Mouse (Mus musculus): Measurements from ENCODE around the gene Gab2. TPM values are rescaled to one million over a fixed set of nuclear protein-coding genes. Genes with fewer than 3 reads are reported as not detected.
A peak's percentile ranks its signal among the peaks of the same experiment; 100 is the strongest.

The Gab2 gene
- polyA plus RNA-seq, 1 experiment from 2014 or later = 6.6 TPM

DNA sequence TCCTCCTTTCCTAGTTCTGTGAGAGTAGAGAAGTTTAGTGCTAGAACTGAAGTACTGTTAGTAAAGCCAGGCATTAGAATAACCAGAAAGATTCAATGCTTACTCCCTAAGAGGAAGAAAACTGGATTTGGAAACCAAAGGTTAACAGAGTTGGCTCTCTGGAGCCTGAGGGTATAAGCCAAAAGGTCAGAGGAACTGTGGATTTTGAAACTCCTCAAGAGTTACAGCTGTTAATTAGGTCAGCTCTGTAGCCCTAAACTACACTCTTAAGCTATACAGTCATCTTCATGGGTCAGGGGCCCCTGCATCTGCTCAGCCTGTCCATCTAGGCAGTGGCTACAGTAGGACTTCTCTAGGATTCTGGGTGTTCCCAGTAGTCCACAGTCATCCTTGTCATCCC is 4.4 kb upstream of the Gab2 start:
- H3K27me3 ChIP-seq (replicated peaks; ENCODE audit: control insufficient read depth, insufficient read depth, low read length) = no peaks in the 10 kb centered on the region
- H3K27ac ChIP-seq (ENCODE audit: low read depth, low read length) = no peak overlapping the region
- no peak overlapping the region for H3K9ac ChIP-seq (ENCODE audit: low read depth, low read length)
- ATAC-seq (replicated peaks; ENCODE audit: low FRiP score) (no peak), DNase-seq (ENCODE audit: low spot score) (no peak)
- no peak overlapping the region for H3K4me3 ChIP-seq (ENCODE audit: low read depth, low read length)
- no peaks in the 10 kb centered on the region for H3K36me3 ChIP-seq (ENCODE audit: control insufficient read depth, insufficient read depth, low read length)
- no peak overlapping the region for H3K4me2 ChIP-seq
- peaks cover 4% of the 10 kb centered on the region for H3K4me1 ChIP-seq (replicated peaks; ENCODE audit: control insufficient read depth, insufficient read depth, low read length)
- H3K9me3 ChIP-seq (ENCODE audit: control insufficient read depth, low read length) = no peaks in the 10 kb centered on the region

- Histone ChIP-seq H3K9ac (ENCODE audit: low read depth, low read length) (no peak overlapping the region), H3K4me1 (replicated peaks; ENCODE audit: control insufficient read depth, insufficient read depth, low read length) (peaks cover 13% of the 10 kb centered on the region), H3K4me2 (no peak overlapping the region), H3K36me3 (ENCODE audit: control insufficient read depth, insufficient read depth, low read length) (no peaks in the 10 kb centered on the region), H3K4me3 (ENCODE audit: low read depth, low read length) (no peak overlapping the region), H3K27ac (ENCODE audit: low read depth, low read length) (no peak overlapping the region), H3K9me3 (ENCODE audit: control insufficient read depth, low read length) (no peaks in the 10 kb centered on the region), H3K27me3 (replicated peaks; ENCODE audit: control insufficient read depth, insufficient read depth, low read length) (no peaks in the 10 kb centered on the region)
- WGBS = 50% methylated on average over 4 of the region's 4 CpGs
- ATAC-seq (replicated peaks; ENCODE audit: low FRiP score) (no peak), DNase-seq (ENCODE audit: low spot score) (no peak)
Observed at GRCm38 (mm10) chr7:97078685-97079084, 2.7 kb upstream of the Gab2 start.

- Histone ChIP-seq H3K4me2 (peak overlapping the region; percentile 17; the same call in 1 of the 2 replicates), H3K9ac (ENCODE audit: low read depth, low read length) (no peak overlapping the region), H3K4me1 (replicated peaks; ENCODE audit: control insufficient read depth, insufficient read depth, low read length) (peaks cover 18% of the 10 kb centered on the region), H3K4me3 (ENCODE audit: low read depth, low read length) (no peak overlapping the region), H3K9me3 (ENCODE audit: control insufficient read depth, low read length) (no peaks in the 10 kb centered on the region), H3K27me3 (replicated peaks; ENCODE audit: control insufficient read depth, insufficient read depth, low read length) (no peaks in the 10 kb centered on the region), H3K27ac (ENCODE audit: low read depth, low read length) (no peak overlapping the region), H3K36me3 (ENCODE audit: control insufficient read depth, insufficient read depth, low read length) (no peaks in the 10 kb centered on the region)
- no peak for ATAC-seq (replicated peaks; ENCODE audit: low FRiP score)
- 14% methylated on average over 6 of the region's 6 CpGs for WGBS
- no peak for DNase-seq (ENCODE audit: low spot score)
Observed at GRCm38 (mm10) chr7:97079145-97079544, 2.2 kb upstream of the Gab2 start.

DNA sequence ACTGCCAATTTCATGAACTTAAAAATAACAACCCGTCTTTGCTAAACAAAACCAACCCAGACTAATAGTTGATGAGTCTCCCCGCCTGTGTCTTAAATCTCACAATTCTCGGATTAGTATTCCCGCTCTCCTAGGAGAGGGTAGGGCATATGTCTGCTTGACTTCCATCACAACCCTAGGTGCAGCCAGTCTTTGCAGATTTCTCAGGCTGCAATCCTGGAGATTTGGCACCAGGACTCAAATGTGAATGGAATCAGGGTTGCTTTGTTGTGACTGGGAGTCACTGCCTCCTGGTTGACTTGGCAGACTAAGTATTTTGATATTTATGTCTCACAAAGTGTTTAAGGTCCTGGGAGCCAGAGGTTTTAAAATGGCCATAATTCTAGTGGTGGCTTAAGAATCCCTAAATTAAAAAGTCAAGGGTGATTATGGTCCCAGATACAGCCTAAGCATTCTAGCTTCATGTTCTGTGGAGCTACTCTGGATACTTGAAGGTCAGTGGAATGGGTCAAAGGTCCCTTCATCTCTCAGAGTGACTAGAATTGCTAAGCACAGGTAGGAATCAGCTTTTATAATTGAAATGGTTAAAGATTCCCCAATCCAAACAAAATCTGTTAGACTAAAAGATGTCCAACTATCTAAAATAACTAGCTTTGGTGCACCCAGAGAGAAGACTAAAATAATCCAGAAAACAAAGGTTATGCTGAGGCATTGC is 1.6 kb upstream of the Gab2 start:
- Histone ChIP-seq H3K9me3 (ENCODE audit: control insufficient read depth, low read length) (no peaks in the 10 kb centered on the region), H3K4me3 (ENCODE audit: low read depth, low read length) (no peak overlapping the region), H3K27me3 (replicated peaks; ENCODE audit: control insufficient read depth, insufficient read depth, low read length) (no peaks in the 10 kb centered on the region), H3K4me2 (no peak overlapping the region), H3K27ac (ENCODE audit: low read depth, low read length) (no peak overlapping the region), H3K4me1 (replicated peaks; ENCODE audit: control insufficient read depth, insufficient read depth, low read length) (peaks cover 20% of the 10 kb centered on the region), H3K9ac (ENCODE audit: low read depth, low read length) (no peak overlapping the region), H3K36me3 (ENCODE audit: control insufficient read depth, insufficient read depth, low read length) (no peaks in the 10 kb centered on the region)
- DNase-seq (ENCODE audit: low spot score) (no peak), ATAC-seq (replicated peaks; ENCODE audit: low FRiP score) (no peak)
- WGBS = 80% methylated on average over 4 of the region's 4 CpGs

GRCm38 (mm10) chr7:97080621-97081241 is 655 bp upstream of the Gab2 start:
- DNase-seq (ENCODE audit: low spot score) (no peak), ATAC-seq (replicated peaks; ENCODE audit: low FRiP score) (no peak)
- Histone ChIP-seq H3K4me3 (ENCODE audit: low read depth, low read length) (peak overlapping the region; percentile 93), H3K36me3 (ENCODE audit: control insufficient read depth, insufficient read depth, low read length) (no peaks in the 10 kb centered on the region), H3K9ac (ENCODE audit: low read depth, low read length) (peak overlapping the region; percentile 80), H3K4me2 (peak overlapping the region; percentile 89), H3K9me3 (ENCODE audit: control insufficient read depth, low read length) (no peaks in the 10 kb centered on the region), H3K4me1 (replicated peaks; ENCODE audit: control insufficient read depth, insufficient read depth, low read length) (peaks cover 20% of the 10 kb centered on the region), H3K27me3 (replicated peaks; ENCODE audit: control insufficient read depth, insufficient read depth, low read length) (no peaks in the 10 kb centered on the region), H3K27ac (ENCODE audit: low read depth, low read length) (peak overlapping the region; percentile 83)
- 42% methylated on average over 4 of the region's 4 CpGs for WGBS

DNA sequence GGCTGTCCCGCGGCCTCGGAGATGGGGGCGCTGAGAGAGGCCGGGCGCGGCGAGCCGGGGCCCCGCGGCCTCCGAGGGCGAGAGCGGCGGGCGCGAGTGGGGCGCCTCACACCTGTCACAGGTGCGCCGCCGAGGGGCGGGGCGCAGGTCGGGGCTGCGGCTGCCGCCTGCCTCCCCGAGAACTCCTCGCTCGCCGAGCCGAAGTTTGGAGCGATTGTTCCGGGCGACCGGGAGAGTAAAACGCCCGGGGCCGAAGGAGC is 503 bp downstream of the Gab2 start:
- peak overlapping the region; percentile 83 for H3K27ac ChIP-seq (ENCODE audit: low read depth, low read length)
- WGBS = 0% methylated on average over 36 of the region's 38 CpGs
- H3K4me2 ChIP-seq = peak overlapping the region; percentile 89
- no peaks in the 10 kb centered on the region for H3K27me3 ChIP-seq (replicated peaks; ENCODE audit: control insufficient read depth, insufficient read depth, low read length)
- no peaks in the 10 kb centered on the region for H3K9me3 ChIP-seq (ENCODE audit: control insufficient read depth, low read length)
- H3K9ac ChIP-seq (ENCODE audit: low read depth, low read length) = peak overlapping the region; percentile 80
- H3K4me3 ChIP-seq (ENCODE audit: low read depth, low read length) = peak overlapping the region; percentile 93
- no peaks in the 10 kb centered on the region for H3K36me3 ChIP-seq (ENCODE audit: control insufficient read depth, insufficient read depth, low read length)
- peaks cover 20% of the 10 kb centered on the region for H3K4me1 ChIP-seq (replicated peaks; ENCODE audit: control insufficient read depth, insufficient read depth, low read length)
- ATAC-seq (replicated peaks; ENCODE audit: low FRiP score) = no peak
- no peak for DNase-seq (ENCODE audit: low spot score)

GRCm38 (mm10) chr7:97082219-97083101 is 1.1 kb downstream of the Gab2 start:
- Histone ChIP-seq H3K4me3 (ENCODE audit: low read depth, low read length) (peak overlapping the region; percentile 93), H3K4me1 (replicated peaks; ENCODE audit: control insufficient read depth, insufficient read depth, low read length) (peaks cover 20% of the 10 kb centered on the region), H3K27ac (ENCODE audit: low read depth, low read length) (peak overlapping the region; percentile 83), H3K9me3 (ENCODE audit: control insufficient read depth, low read length) (no peaks in the 10 kb centered on the region), H3K4me2 (peak overlapping the region; percentile 89), H3K36me3 (ENCODE audit: control insufficient read depth, insufficient read depth, low read length) (no peaks in the 10 kb centered on the region), H3K27me3 (replicated peaks; ENCODE audit: control insufficient read depth, insufficient read depth, low read length) (no peaks in the 10 kb centered on the region), H3K9ac (ENCODE audit: low read depth, low read length) (peak overlapping the region; percentile 80)
- 1% methylated on average over 36 of the region's 40 CpGs for WGBS
- ATAC-seq (replicated peaks; ENCODE audit: low FRiP score) (peak; percentile 29), DNase-seq (ENCODE audit: low spot score) (peak; percentile 56)

DNA sequence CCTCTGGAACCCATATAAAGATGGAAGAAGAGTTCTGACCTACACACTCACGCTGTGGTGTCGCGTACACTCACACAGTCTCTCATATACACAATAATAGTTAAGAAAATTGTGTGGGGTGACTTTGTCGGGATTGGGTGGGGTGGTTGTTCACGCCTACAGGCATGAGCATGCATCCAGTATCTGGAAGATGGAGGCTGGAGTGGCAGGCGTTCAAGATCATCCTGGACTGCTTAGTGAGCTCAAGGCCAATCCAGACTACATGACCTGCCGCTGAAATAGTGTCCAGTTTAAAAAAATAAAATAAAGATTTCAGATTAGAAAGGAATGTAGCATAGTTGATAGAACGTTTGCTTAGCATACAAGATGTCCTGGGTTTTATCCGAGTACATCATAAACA is 2.2 kb downstream of the Gab2 start:
- no peak overlapping the region for H3K27ac ChIP-seq (ENCODE audit: low read depth, low read length)
- no peak overlapping the region for H3K9ac ChIP-seq (ENCODE audit: low read depth, low read length)
- H3K4me3 ChIP-seq (ENCODE audit: low read depth, low read length) = peak overlapping the region; percentile 93; the same call in 1 of the 2 replicates
- peak overlapping the region; percentile 89 for H3K4me2 ChIP-seq
- no peak for DNase-seq (ENCODE audit: low spot score)
- no peaks in the 10 kb centered on the region for H3K27me3 ChIP-seq (replicated peaks; ENCODE audit: control insufficient read depth, insufficient read depth, low read length)
- no peaks in the 10 kb centered on the region for H3K36me3 ChIP-seq (ENCODE audit: control insufficient read depth, insufficient read depth, low read length)
- 78% methylated on average over 9 of the region's 9 CpGs for WGBS
- H3K9me3 ChIP-seq (ENCODE audit: control insufficient read depth, low read length) = no peaks in the 10 kb centered on the region
- ATAC-seq (replicated peaks; ENCODE audit: low FRiP score) = no peak
- H3K4me1 ChIP-seq (replicated peaks; ENCODE audit: control insufficient read depth, insufficient read depth, low read length) = peaks cover 20% of the 10 kb centered on the region

Measured in liver, embryonic 11.5 days (tissue).